Mouse (Mus musculus) common myeloid progenitor, adult 5-6 weeks (primary cell): Measurements from ENCODE around the gene Mgst3. TPM values are rescaled to one million over a fixed set of nuclear protein-coding genes. Genes with fewer than 3 reads are reported as not detected.
"Not testable (repeated sequence)": the region's sequence is repeated elsewhere in the genome, so short reads cannot be mapped to it uniquely, and the experiment has no call there.

Source experiments
- ATAC-seq: replicated peaks from 2 replicates; pipeline ENCODE4 v1.8.0; 2016; ENCODE audit warnings: low read depth, mild to moderate bottlenecking, moderate TSS enrichment, inconsistent platforms; ENCODE audit not compliant: poor library complexity, severe bottlenecking
- total RNA-seq: library from RNA; stranded (forward); fragments of 200-1000, 187-1606 nt; gene quantifications from 2 replicates; pipeline ENCODE4 v1.2.3, GENCODE M21; 2017

Mgst3 gene
- total RNA-seq, 1 experiment from 2014 or later: 10.4 TPM

DNA sequence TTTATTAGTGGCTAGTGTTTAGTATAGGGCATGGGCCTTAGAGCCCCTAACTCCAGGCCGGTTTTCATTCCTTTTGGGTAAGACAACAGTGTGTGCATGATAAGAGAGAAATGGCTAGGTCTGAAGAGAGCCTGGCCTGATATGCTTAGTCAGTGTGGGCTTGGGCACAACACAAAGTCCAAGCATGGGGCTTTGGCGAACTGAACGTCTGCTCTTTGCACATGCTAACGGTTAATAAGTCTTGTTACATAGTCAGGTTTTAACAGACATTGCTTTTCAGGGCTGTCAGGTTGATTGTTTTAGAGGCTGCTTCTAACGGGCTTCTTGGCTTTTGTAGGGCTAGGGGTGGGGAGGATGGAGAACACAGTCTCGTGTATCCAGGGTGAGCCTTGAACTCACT lies 27.0 kb downstream of the Mgst3 start:
- no peak for ATAC-seq

DNA sequence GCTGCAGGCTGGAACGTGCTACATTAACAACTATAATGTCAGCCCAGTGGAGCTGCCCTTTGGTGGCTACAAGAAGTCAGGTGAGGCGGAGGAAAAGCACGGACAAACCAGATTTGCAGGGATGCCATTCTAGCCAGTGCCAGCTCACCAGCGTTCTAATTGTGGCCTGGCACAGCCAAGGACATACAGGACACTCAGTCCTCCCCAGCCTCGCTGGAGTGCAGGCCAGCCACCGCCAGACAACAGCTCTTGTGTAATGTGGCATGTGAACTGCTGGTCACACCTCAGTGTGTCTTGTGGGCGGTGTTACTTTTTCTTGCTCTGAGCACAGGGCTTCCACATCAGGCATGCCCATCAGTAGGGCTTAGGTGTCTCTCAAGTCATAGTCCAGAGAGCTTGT lies 27.8 kb downstream of the Mgst3 start:
- no peak for ATAC-seq

DNA sequence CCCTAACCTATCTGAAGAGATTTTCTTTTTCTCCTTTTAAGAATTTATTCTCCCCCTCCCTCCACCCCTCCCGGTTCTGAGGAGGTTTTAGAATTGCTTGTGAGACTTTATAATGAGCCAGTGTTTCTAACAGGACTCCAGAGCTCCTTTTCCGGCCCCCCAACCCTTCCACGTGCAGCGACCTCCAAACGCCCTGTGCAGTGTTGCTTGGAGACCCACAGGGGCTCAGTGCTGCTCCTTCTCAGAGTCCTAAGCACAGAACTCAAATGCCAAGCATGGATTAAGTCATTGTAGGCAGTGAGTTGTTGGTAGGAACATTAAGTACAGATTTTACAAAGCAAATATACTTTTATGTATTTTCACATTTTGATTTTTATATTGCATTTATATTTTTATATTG lies 30.3 kb downstream of the Mgst3 start:
- no peak for ATAC-seq

DNA sequence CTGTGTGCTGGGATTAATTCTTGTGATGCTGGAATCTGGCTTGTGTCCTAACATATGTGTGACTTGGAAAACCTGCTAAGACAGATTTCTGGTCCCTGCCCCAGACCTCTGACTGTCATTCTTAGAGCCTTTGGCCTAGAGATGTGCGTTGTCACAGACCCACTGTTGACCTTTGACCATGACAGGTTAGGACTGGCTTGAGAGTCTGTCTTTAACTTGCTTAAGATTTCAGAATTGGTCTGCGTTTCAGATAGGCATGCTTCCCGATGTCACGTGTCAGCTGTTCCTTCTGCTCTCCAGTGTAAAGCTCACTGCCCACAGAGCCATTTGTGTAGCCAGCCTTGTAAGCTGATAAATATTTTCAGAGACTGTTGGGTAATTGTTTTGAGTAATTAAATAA lies 30.8 kb downstream of the Mgst3 start:
- ATAC-seq: no peak

DNA sequence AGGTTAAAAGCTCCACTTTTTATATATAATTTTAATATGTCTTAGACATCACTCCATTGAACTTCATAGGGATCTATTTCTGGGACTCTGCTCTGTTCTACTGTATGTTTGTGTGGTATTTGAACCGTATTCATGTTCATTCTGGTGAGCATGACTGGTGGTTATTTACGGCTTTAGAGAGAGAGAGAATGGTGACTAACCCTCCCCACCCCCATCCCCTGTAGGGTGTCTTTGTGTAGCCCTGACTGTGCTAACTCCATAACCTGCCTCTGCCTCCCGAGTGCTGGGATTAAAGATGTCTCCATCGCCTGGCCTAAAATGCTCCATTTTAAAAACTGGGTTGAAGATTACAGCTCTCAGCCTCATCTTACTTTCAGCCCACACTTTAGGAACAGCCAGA lies 33.4 kb downstream of the Mgst3 start:
- ATAC-seq: no peak

DNA sequence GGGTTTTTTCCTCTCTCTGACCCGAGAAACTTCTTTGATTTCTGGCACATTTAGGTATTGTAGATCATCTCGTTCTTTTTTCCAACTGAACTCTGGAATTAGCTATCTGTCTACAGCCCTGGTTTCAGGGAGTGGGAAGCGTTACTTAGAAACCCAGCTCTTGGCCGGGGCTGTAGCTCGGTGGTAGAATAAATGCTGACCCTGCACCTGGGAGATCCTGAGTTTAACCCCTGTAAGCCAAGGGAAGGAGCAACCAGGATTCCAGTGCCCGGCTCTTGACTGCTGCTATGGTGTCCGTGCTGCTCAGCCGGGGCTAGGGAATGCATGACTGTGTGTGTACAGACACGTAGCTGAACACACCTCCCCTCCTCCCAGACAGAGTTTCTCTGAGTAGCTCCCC lies 34.9 kb downstream of the Mgst3 start:
- no peak for ATAC-seq

DNA sequence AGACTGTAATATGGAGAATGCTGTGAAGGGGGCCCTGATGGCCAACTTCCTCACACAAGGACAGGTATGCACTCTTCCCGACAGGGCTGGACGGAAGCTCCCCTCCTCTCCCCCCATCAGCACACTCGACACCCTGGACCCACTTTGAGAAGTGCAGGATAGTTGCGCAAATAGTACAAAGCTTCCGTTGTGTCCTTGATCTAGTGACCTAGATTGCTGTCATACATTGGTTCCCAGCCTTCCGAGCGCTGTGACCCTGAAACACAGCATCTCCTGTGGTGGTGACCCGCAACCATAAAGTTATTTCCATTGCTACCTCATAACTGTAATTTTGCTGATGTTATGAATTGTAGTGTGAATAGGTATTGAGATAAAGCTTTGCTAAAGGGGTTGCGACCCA lies 36.3 kb downstream of the Mgst3 start:
- ATAC-seq: no peak

DNA sequence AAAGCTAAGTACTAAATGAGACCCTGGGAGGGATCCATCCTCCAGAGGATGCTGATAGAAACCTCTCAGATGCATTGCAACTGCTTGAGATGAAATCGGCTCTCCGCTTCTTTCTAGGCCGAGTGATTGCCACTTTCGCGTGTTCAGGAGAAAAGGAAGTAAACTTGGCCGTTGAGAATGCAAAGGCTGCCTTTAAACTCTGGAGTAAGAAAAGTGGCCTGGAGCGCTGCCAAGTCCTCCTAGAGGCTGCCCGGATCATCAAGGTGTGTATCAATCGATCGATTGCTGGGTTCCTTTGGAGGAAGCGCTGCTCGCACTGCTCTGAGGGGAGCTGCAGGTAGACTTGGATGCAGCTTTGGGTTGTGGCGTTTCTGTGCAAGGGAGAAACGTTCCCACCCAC lies 41.2 kb downstream of the Mgst3 start:
- no peak for ATAC-seq

DNA sequence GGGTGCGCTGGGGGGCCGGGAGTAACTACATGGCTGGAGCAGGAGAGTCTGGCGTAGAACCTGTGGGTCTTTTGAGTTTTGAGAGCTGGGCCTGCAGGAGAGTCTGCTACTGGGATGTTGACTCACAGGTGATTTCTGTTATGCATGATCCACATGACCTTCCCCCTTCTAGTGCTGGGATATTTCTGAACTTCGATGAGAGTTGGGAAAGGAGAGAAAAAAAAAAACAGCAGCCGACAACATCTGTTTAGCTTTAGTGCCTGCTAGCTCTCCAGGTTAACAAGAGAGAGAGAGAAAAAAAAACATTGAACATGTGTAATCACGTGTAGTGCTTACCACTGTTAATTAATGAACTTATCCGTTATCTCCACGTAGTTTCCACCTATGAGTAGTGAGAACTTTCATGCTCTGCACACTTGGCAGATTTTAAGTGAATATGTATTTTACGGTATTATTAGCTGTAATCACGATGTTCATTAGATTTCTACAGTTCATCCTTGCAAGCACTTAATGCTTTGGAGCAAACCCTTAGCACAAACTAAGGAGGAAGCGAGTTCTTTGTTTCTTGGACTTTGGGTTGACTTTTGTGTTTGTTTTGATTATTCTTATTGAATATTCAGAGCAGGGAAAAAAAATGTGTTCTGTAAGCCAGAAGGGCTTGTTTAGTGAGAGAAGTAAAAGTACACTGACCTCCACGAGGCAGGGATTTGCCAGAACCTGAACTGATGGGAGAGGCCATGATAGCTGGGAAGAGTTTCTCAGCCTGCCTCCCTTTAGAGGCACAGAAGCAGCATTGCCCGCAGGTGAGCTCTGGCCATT lies 42.8 kb downstream of the Mgst3 start:
- no peak for ATAC-seq

DNA sequence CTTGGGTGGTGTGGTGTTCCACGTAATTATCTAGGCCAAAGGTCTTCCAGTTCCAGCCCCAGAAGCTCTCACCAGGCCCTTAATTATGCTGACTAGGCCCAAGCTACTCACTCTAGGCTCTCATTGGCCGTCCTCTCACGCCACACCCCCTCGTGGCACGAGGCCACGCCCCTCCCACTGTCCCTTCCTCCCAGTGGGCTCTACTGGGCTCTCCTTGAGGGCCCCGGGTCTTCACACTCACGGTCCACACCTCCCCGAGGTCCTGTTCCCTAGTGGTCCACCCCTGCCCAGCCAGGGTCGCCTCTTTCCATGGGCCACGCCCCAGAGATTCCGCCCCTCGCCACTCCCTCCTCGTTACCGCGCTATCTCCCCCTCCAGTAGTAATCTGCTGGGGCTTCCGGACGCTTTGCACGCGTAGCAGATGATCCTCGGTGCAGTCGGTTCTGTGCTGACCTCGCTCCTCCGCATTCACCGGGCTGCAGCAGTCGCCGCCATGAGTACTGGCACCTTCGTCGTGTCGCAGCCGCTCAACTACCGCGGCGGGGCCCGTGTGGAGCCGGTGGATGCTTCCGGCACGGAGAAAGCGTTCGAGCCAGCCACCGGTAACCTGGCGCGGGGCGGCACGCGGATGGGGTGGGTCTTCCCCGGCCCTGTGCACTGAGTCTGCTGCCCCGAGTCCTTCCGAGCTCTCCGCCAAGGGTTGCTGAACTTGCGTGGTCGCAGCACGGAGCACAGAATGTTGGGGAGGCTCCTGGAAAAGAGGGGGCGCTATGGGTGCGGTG lies 43.6 kb downstream of the Mgst3 start, which contains the start of gene Aldh9a1:
Gene Aldh9a1, plus strand, starts transcription at position 177 of the 782 bp plus-strand sequence.
- ATAC-seq: peak; percentile 95

DNA sequence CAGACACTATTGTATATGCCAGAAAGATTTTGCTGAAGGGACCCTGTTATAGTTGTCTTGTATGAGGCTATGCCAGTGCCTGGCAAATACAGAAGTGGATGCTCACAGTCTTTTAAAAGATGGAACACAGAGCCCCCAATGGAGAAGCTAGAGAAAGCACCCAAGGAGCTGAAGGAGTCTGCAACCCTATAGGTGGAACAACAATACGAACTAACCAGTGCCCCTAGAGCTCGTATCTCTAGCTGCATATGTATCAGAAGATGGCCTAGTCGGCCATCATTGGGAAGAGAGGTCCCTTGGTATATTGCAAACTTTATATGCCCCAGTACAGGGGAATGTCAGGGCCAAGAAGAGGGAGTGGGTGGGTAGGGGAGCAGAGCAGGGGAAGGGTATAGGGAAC lies 44.4 kb downstream of the Mgst3 start:
- ATAC-seq: not testable (repeated sequence)

DNA sequence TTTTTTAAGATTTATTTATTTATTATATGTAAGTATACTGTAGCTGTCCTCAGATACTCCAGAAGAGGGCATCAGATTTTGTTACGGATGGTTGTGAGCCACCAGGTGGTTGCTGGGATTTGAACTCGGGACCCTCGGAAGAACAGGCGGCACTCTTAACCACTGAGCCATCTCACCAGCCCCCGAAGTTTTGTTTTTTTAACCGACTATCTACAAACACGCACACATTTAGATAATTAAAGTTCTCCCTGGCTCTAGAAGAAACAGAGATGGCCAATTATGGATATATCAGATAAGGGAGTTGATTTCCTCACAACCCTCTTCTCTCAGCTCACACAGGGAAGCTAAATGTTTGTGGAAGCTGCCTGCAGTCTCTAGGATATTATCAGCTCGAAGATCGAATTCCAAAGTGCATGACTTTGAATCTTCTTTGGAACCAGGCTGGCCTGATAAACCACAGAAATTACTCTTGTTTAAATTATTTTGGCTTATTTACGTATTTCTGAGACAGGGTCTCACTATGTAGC lies 47.6 kb downstream of the Mgst3 start:
- not testable (repeated sequence) for ATAC-seq

DNA sequence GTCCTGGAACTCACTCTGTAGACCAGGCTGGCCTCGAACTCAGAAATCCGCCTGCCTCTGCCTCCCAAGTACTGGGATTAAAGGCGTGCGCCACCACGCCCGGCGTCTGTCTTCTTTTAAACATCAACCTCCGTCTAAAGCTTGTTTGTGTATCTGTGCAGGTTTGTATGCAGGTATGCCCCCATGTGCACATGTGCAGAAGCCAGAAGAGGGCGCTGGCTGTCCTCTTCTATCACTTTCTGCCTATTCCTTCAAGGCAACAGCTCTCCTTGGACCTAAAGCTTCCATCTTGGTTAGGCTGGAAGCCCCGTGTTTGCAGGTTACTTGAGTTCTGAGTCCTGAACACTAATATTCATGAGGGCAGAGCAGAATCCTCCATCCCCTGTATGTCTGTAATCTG lies 50.8 kb downstream of the Mgst3 start:
- ATAC-seq: no peak

DNA sequence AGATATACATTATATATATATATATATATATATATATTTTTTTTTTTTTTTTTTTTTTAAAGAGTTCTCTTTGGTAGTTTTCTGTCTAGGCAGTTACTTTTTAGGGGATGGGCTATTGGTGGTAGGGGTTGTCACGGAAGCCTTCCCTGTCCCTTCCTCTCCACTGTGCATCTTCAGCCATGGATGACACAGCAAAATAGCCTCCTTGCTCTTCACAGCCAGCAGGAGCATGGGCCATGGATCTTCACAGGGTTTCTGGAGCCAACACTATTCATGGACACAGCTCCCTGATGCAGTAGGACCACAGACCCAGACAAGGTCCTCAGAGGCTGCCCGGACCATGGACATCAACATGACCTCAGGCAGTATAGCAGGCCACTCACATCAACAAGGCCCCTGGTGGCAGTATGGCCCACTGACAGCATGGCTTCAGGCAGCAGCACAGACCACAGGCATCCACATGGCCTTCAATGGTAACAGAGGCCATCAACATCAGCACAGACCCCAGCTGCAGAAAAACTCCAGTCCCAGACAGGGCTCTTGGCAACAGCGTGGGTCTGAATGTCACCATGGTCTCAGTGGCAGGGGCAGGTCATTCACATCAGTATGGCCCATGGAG lies 52.6 kb downstream of the Mgst3 start:
- ATAC-seq: no peak

DNA sequence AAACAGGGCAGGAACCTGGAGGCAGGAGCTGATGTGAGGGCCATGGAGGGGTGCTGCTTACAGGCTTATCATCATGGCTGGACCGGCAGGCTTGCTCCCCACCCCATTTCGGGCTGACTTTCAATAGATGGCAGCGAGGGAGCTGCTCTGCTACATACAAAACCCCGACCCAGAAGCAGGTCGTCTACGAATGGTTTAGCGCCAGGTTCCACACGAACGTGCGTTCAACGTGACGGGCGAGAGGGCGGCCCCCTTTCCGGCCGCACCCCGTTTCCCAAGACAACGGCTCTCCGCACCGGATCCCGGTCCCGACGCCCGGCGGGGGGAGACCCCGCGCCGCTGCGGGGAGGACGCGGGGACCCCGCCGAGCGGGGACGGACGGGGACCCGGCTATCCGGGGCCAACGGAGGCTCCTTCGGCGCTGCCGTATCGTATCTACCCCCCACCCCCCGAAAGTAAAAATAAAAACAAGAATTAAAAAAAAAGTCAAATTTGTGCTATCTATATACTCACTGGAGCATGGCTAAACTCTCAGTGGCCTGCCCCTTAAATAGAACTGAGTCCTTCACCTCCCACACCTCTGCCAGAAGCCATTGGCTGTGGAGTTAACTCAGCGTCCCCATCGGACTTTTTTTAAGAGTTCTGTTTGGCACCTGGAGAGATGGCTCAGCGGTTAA lies 53.4 kb downstream of the Mgst3 start:
- no peak for ATAC-seq

DNA sequence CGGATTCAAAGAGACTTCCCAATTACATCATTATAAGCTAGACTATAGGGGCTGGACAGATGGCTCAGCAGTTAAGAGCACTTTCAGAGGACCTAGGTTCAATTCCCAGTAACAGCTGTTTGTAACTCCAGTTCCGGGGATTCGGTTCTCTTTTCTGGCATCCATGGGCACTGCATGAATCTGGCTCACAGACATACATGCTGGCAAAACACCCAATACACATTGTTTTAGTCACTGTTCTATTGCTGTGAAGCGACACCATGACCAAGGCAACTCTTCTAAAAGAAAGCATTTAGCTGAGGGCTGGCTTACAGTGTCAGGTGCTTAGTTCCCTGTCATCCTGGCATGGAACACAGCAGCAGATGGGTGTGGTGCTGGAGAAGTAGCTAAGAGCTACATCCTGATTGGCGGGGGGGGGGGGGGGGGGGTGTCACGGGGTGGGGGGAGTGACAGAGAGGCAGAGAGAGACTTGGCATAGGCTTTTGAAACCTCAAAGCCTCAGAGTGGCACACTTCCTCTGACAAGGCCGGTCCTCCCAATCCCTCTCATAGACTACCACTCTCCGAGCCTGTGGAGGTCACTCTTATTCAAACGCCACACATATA lies 54.4 kb downstream of the Mgst3 start:
- peak; percentile 56 for ATAC-seq

DNA sequence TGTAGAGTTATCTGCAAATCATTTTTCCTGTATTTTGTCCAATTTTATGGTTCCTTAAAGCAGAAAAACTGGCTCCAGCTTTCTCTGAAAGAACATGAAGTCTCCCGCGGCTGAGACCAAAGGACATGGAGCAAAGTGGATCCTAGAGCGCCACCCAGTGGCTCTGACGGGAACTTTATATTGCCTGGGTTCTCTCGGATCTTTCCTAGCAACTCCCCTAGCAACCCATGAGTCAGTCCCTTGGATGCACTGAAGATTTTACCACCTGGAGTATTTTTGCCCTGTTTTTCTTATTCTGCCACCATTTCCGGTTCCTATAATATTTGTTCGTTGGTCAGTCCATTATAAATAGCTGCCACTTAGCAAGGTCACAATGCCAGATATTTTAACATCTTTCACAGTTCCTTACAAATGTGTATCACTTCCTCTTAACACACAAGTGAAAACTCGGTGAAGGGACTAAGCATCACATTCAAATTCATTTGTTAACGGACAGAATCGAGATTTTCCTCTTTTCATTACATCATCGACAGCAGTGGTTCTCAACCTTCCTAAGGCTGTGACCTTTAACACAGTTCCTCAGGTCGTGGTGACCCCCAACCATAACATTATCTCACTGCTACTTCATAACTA lies 56.1 kb downstream of the Mgst3 start:
- peak; percentile 63 for ATAC-seq

DNA sequence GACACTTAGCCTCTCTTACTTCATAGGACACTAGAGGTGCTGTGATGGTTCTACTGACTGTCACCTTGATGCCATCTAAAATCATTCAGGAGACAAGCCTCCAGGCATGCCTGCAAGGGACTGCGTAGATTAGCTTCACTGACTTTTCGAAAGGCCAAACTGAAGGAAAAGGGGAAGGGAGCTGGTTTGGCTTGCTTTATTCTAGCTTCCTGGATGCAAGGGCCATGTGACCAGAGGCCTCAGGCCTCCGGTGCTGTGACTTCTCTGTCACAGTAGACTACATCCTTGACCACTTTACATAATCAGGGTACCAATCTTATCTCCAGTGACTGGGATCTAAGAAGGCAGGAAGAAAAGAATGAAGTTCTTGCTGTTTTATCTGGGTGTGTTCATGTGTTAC lies 57.2 kb downstream of the Mgst3 start:
- no peak for ATAC-seq

DNA sequence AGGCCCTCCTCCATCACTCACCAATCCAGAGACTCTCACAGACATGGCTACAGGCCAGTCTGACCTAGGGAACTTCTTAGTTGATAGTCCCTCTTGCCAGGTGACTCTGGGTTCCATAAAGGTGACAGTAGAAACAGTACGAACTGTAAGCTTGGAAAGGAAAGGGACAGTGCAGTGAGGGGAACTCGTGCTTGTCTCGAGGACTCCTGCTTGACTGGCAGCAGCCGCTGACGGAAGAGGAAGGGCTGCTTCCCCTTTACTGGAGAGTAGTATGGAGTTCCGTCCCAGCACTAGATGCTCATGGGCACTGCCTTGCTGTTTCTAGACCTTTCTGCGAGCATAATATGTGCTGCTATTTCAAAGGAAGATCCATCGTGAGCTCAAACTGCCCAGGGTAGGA lies 62.5 kb downstream of the Mgst3 start:
- peak; percentile 76 for ATAC-seq
